20 mouse cellular contexts compared by ENCODE assay signal in the genomic region with DNA sequence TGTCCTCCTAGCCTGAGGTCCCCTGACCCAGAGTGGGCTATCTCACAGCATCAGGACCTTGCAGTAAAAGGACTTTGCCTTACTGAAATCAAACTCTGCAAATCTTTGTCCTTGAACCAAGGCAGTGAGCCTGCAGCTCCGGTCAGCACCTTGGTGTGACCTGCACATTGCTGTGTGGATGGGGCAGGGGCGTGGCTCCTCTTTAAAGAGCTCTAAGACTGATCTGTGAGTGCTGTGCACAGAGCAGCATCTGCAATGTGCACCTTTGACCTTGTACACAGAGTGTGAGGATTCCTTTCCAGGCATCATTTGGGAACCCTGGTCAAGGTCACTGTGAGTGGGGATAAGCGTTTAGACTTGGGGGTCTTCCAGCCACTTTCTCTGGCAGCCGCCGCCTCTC. TPM values are rescaled to one million over a fixed set of nuclear protein-coding genes. Genes with fewer than 3 reads are reported as not detected.
A peak's percentile ranks its signal among the peaks of the same experiment; 100 is the strongest.
DNase-seq lines count a peak whose midpoint lies in the region; ATAC-seq lines count a peak whose summit lies in the region.
"Had no signal": no experiment of that assay in that cellular context is flagged by ENCODE, and none has a peak within 500 bp of the region (broad histone marks: within the 10 kb centered on the region; RNA-seq: fewer than 3 reads in every experiment).

No protein-coding gene starts in this region.

- no peaks in the 10 kb centered on the region for H3K27me3 ChIP-seq in embryonic facial prominence, embryonic 13.5 days
- no peaks in the 10 kb centered on the region for H3K27me3 ChIP-seq in embryonic facial prominence, embryonic 10.5 days (replicated peaks; ENCODE audit: low read depth, poor library complexity, severe bottlenecking)
- H3K27me3 ChIP-seq in midbrain, embryonic 13.5 days = 0 out of 2 replicates have a peak, but pooled peaks cover 3% of the 10 kb centered on the region
- no peaks in the 10 kb centered on the region for H3K27me3 ChIP-seq in midbrain, embryonic 10.5 days (ENCODE audit: low read depth, poor library complexity, severe bottlenecking)
- no peaks in the 10 kb centered on the region for H3K27me3 ChIP-seq in stomach, embryonic 16.5 days (ENCODE audit: control insufficient read depth, insufficient read depth, low read length)
- H3K27me3 ChIP-seq: embryonic facial prominence, embryonic 12.5 days; hindbrain, embryonic 15.5 days had no signal

- no peak overlapping the region for H3K4me3 ChIP-seq in embryonic facial prominence, embryonic 13.5 days
- no peak overlapping the region for H3K4me3 ChIP-seq in embryonic facial prominence, embryonic 10.5 days
- H3K4me3 ChIP-seq in midbrain, embryonic 13.5 days (replicated peaks) = no peak overlapping the region
- no peak overlapping the region for H3K4me3 ChIP-seq in midbrain, embryonic 10.5 days
- no peak overlapping the region for H3K4me3 ChIP-seq in stomach, embryonic 16.5 days (replicated peaks; ENCODE audit: low read length)
- H3K4me3 ChIP-seq: embryonic facial prominence, embryonic 12.5 days; forebrain, embryonic 12.5 days; heart, embryonic 13.5 days; hindbrain, embryonic 15.5 days had no signal

- DNase-seq in embryonic facial prominence, embryonic 10.5 days (ENCODE audit: low spot score) = no peak
- DNase-seq in midbrain, embryonic 10.5 days (ENCODE audit: low spot score) = no peak
- no peak for DNase-seq in cerebellum, adult 9-10 months
- DNase-seq in kidney, postnatal 4 days = no peak
- DNase-seq: adrenal gland, adult 2 months; adrenal gland, postnatal 36 days; cerebellum, adult 2 months; cerebellum, postnatal 14 days; embryo, embryonic 11 days; gastrocnemius, postnatal 14 days; heart, postnatal 36 days had no signal

- H3K36me3 ChIP-seq in embryonic facial prominence, embryonic 13.5 days = no peaks in the 10 kb centered on the region
- H3K36me3 ChIP-seq in embryonic facial prominence, embryonic 10.5 days (replicated peaks) = no peaks in the 10 kb centered on the region
- H3K36me3 ChIP-seq in midbrain, embryonic 13.5 days = no peaks in the 10 kb centered on the region
- no peaks in the 10 kb centered on the region for H3K36me3 ChIP-seq in midbrain, embryonic 10.5 days
- H3K36me3 ChIP-seq in stomach, embryonic 16.5 days (ENCODE audit: control insufficient read depth, insufficient read depth, low read length) = no peaks in the 10 kb centered on the region
- H3K36me3 ChIP-seq: embryonic facial prominence, embryonic 12.5 days; forebrain, embryonic 12.5 days; heart, embryonic 13.5 days; hindbrain, embryonic 15.5 days had no signal

- no peak overlapping the region for H3K4me2 ChIP-seq in embryonic facial prominence, embryonic 13.5 days
- H3K4me2 ChIP-seq in midbrain, embryonic 13.5 days (replicated peaks) = no peak overlapping the region
- no peak overlapping the region for H3K4me2 ChIP-seq in stomach, embryonic 16.5 days (ENCODE audit: low read depth, low read length)
- H3K4me2 ChIP-seq: embryonic facial prominence, embryonic 12.5 days; forebrain, embryonic 12.5 days; heart, embryonic 13.5 days; hindbrain, embryonic 15.5 days had no signal

- no peaks in the 10 kb centered on the region for H3K4me1 ChIP-seq in embryonic facial prominence, embryonic 13.5 days
- H3K4me1 ChIP-seq in embryonic facial prominence, embryonic 10.5 days = peaks cover 7% of the 10 kb centered on the region; the same call in 1 of the 2 replicates
- peaks cover 7% of the 10 kb centered on the region; the same call in 1 of the 2 replicates for H3K4me1 ChIP-seq in midbrain, embryonic 13.5 days (replicated peaks)
- H3K4me1 ChIP-seq in midbrain, embryonic 10.5 days = peaks cover 13% of the 10 kb centered on the region
- H3K4me1 ChIP-seq in stomach, embryonic 16.5 days (ENCODE audit: control insufficient read depth, insufficient read depth, low read length) = no peaks in the 10 kb centered on the region
- H3K4me1 ChIP-seq: embryonic facial prominence, embryonic 12.5 days; heart, embryonic 13.5 days had no signal

- H3K27ac ChIP-seq in embryonic facial prominence, embryonic 13.5 days = no peak overlapping the region
- no peak overlapping the region for H3K27ac ChIP-seq in embryonic facial prominence, embryonic 10.5 days (replicated peaks)
- H3K27ac ChIP-seq in midbrain, embryonic 13.5 days = no peak overlapping the region
- no peak overlapping the region for H3K27ac ChIP-seq in midbrain, embryonic 10.5 days (replicated peaks)
- no peak overlapping the region for H3K27ac ChIP-seq in stomach, embryonic 16.5 days (ENCODE audit: low read length)
- H3K27ac ChIP-seq: embryonic facial prominence, embryonic 12.5 days; forebrain, embryonic 12.5 days; heart, embryonic 13.5 days; hindbrain, embryonic 15.5 days had no signal

- no peaks in the 10 kb centered on the region for H3K9me3 ChIP-seq in embryonic facial prominence, embryonic 13.5 days
- no peaks in the 10 kb centered on the region for H3K9me3 ChIP-seq in embryonic facial prominence, embryonic 10.5 days
- H3K9me3 ChIP-seq in midbrain, embryonic 13.5 days = no peaks in the 10 kb centered on the region
- H3K9me3 ChIP-seq in midbrain, embryonic 10.5 days (replicated peaks) = no peaks in the 10 kb centered on the region
- no peaks in the 10 kb centered on the region for H3K9me3 ChIP-seq in stomach, embryonic 16.5 days (replicated peaks; ENCODE audit: control insufficient read depth, low read length)
- H3K9me3 ChIP-seq: embryonic facial prominence, embryonic 12.5 days; forebrain, embryonic 12.5 days; heart, embryonic 13.5 days; hindbrain, embryonic 15.5 days had no signal

- WGBS in embryonic facial prominence, embryonic 13.5 days = 77% methylated on average over 5 of the region's 5 CpGs
- WGBS in embryonic facial prominence, embryonic 10.5 days = 72% methylated on average over 5 of the region's 5 CpGs
- 81% methylated on average over 5 of the region's 5 CpGs for WGBS in midbrain, embryonic 13.5 days
- 86% methylated on average over 5 of the region's 5 CpGs for WGBS in midbrain, embryonic 10.5 days
- 47% methylated on average over 5 of the region's 5 CpGs for WGBS in stomach, embryonic 16.5 days

- no peak overlapping the region for H3K9ac ChIP-seq in embryonic facial prominence, embryonic 13.5 days
- H3K9ac ChIP-seq in midbrain, embryonic 13.5 days (replicated peaks) = no peak overlapping the region
- no peak overlapping the region for H3K9ac ChIP-seq in stomach, embryonic 16.5 days (ENCODE audit: low read length)
- H3K9ac ChIP-seq: embryonic facial prominence, embryonic 12.5 days; forebrain, embryonic 12.5 days; heart, embryonic 13.5 days; hindbrain, embryonic 15.5 days had no signal

- ATAC-seq in embryonic facial prominence, embryonic 13.5 days (ENCODE audit: insufficient number of reproducible peaks, insufficient read depth, low FRiP score, low TSS enrichment, low read depth) = 0 out of 2 replicates have a peak, but pooled peaks have one; percentile 20
- 0 out of 2 replicates have a peak, but pooled peaks have one; percentile 40 for ATAC-seq in midbrain, embryonic 13.5 days
- ATAC-seq in stomach, embryonic 16.5 days (ENCODE audit: insufficient read depth, low FRiP score) = peak; percentile 71
- ATAC-seq: forebrain, embryonic 16.5 days; inflammation-experienced regulatory T-cells, adult 6 months had no signal

RNA-seq across cellular contexts. Expression of gene Myo3b, which starts 55.5 kb away (rescaled TPM):
- 0.07 TPM in 1 of 2 replicates, not detected in the other for polyA plus RNA-seq in embryonic facial prominence, embryonic 13.5 days (2015; fragmentation: Nextera tagmentation; extraction: Ambion mirVana)
- 0.04 and 0.08 TPM in 2 replicates for polyA plus RNA-seq in embryonic facial prominence, embryonic 10.5 days (2016; fragmentation: Nextera tagmentation; extraction: Ambion mirVana)
- 0.17 and 0.19 TPM in 2 replicates for polyA plus RNA-seq in midbrain, embryonic 13.5 days (2015; fragmentation: Nextera tagmentation; extraction: Ambion mirVana)
- polyA plus RNA-seq in midbrain, embryonic 10.5 days (2016; fragmentation: Nextera tagmentation; extraction: Ambion mirVana) = not detected in 2 replicates
- polyA plus RNA-seq in stomach, embryonic 16.5 days (2015; fragmentation: Nextera tagmentation; extraction: Ambion mirVana) = 0.36 and 0.54 TPM in 2 replicates

Comparison
In these comparisons a context has a peak if more than half of its experiments do, and no peak if none do; other contexts are left out.
1. ATAC-seq: peak in every context shown above with its lines; median percentile 71 in stomach, embryonic 16.5 days; 40 in midbrain, embryonic 13.5 days; 20 in embryonic facial prominence, embryonic 13.5 days.